Mouse (Mus musculus): ENCODE measurements around the gene Dvl1. TPM values are rescaled to one million over a fixed set of nuclear protein-coding genes. Genes with fewer than 3 reads are reported as not detected.

Gene Dvl1
- polyA plus RNA-seq, 1 experiment from 2014 or later: 5.5 TPM

DNA sequence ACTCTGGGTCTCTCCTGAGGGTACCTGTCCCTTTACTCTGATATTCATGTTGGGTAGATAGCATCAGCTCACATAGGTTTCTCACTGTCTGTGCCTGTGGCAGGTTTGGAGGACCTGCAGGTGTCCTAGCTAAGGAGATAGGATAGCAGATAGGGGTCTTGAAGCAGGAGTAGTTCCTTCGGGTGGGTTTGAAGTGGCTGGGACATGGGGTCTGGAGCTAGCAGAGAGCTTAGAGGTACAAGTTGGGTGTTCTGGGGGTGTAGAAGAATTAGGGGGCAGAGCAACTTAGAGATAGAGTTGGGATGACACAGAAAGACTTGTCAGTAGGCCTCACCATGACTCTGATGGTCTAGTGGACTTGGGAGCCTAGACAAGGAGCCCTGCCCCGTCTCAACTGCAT, 2.2 kb downstream of the Dvl1 start:
- peaks cover 8% of the 10 kb centered on the region; the same call in 1 of the 2 replicates for H3K36me3 ChIP-seq (ENCODE audit: insufficient read depth, low read length)
- H3K4me1 ChIP-seq (ENCODE audit: insufficient read depth, low read length): peaks cover 23% of the 10 kb centered on the region
- no peaks in the 10 kb centered on the region for H3K9me3 ChIP-seq (ENCODE audit: low read length)
- no peak for ATAC-seq (ENCODE audit: low FRiP score, low TSS enrichment)
- WGBS: 91% methylated on average over 2 of the region's 2 CpGs
- no peaks in the 10 kb centered on the region for H3K27me3 ChIP-seq (ENCODE audit: insufficient read depth, low read length)
- no peak overlapping the region for H3K27ac ChIP-seq (ENCODE audit: low read length)
- H3K4me3 ChIP-seq (ENCODE audit: low read length): no peak overlapping the region
- H3K4me2 ChIP-seq (replicated peaks; ENCODE audit: low read depth, low read length): 0 out of 2 replicates have a peak overlapping the region, but pooled peaks have one; percentile 83
- H3K9ac ChIP-seq (replicated peaks; ENCODE audit: low read length): no peak overlapping the region

DNA sequence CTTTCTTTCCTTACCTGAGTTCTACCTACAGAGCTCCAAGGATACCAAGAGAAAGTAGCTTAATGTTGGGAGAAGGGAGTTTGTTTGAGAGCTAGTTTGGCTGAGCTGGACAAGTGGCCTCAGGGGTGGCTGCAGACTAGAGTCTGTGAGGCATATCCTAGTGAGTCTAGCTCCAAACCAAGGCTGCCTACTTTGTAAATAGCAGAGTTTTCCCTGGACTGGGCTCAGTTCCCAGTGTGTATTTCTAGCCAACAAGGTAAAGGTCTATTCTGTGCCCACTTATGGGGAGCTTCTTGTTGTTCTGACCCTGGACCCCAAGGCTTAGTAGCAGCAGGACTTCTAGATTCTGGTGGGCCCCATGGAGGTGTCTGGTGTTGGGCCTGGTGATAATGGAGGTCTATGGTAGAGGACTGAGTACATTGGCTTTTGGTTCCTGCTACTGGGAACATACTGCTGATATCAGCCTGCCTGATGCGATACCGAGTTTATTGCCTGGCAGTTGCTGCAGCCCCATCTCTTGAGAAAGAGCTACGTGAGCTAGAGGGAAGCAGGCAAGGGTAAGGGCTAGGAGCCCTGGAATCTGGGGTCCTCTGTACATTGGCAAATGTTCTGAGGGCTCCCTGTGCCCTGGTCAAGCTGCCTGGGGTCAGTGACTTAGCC, 2.7 kb downstream of the Dvl1 start:
- no peaks in the 10 kb centered on the region for H3K27me3 ChIP-seq (ENCODE audit: insufficient read depth, low read length)
- no peak overlapping the region for H3K4me3 ChIP-seq (ENCODE audit: low read length)
- H3K4me2 ChIP-seq (replicated peaks; ENCODE audit: low read depth, low read length): no peak overlapping the region
- no peak for ATAC-seq (ENCODE audit: low FRiP score, low TSS enrichment)
- H3K9me3 ChIP-seq (ENCODE audit: low read length): no peaks in the 10 kb centered on the region
- no peak overlapping the region for H3K9ac ChIP-seq (replicated peaks; ENCODE audit: low read length)
- H3K27ac ChIP-seq (ENCODE audit: low read length): no peak overlapping the region
- peaks cover 23% of the 10 kb centered on the region for H3K4me1 ChIP-seq (ENCODE audit: insufficient read depth, low read length)
- WGBS: 88% methylated on average over 3 of the region's 3 CpGs
- H3K36me3 ChIP-seq (ENCODE audit: insufficient read depth, low read length): peaks cover 13% of the 10 kb centered on the region

DNA sequence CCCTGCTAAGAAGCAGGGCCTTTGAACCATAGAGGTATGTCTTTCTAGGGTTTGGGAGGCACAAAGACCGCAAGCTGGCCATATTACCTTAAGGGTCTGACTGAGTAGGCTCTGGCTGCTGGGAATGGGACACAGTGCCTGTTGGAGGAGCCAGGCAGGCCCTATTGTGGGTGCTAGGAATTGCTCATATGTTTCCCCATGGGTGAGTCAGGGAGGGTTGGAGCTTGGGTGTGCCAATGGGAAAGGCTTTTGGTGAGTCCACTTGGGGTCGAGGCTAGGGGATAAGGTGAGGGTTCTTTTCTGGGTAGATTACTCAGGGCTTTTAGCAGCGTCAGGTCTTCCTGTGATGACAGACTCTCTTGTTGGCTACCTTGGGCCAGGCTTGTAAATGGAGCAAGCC, 4.2 kb downstream of the Dvl1 start:
- no peak for ATAC-seq (ENCODE audit: low FRiP score, low TSS enrichment)
- Histone ChIP-seq H3K4me1 (ENCODE audit: insufficient read depth, low read length) (peaks cover 23% of the 10 kb centered on the region), H3K9ac (replicated peaks; ENCODE audit: low read length) (no peak overlapping the region), H3K4me3 (ENCODE audit: low read length) (no peak overlapping the region), H3K27me3 (ENCODE audit: insufficient read depth, low read length) (no peaks in the 10 kb centered on the region), H3K27ac (ENCODE audit: low read length) (no peak overlapping the region), H3K36me3 (ENCODE audit: insufficient read depth, low read length) (peaks cover 28% of the 10 kb centered on the region), H3K4me2 (replicated peaks; ENCODE audit: low read depth, low read length) (no peak overlapping the region), H3K9me3 (ENCODE audit: low read length) (no peaks in the 10 kb centered on the region)
- WGBS: 90% methylated on average over 3 of the region's 3 CpGs

DNA sequence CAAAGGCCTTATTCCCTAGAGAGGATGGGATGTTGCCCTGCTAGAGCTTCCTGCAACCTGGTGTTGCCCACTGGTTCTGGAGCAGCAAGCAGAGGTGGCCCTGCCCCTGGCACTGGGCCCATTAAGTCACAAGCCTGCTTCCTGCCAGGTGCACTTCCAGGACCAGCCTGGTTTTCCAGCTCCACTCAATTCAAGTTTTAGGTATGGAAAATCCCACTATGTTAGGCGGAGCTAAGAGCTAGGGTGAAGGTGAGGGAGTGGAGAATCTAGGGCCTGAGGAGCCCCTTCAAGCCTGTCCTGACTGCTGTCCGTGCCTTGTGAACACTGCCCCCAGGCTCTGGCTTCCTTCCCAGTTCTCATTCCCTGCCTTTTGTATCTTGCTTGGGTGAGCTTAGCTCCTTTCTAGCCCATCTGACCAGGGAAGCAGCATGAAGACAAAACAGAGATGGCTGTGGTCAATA, 4.8 kb downstream of the Dvl1 start:
- no peak overlapping the region for H3K4me3 ChIP-seq (ENCODE audit: low read length)
- ATAC-seq (ENCODE audit: low FRiP score, low TSS enrichment): no peak
- H3K27ac ChIP-seq (ENCODE audit: low read length): no peak overlapping the region
- WGBS: 76% methylated on average over 2 of the region's 2 CpGs
- H3K4me2 ChIP-seq (replicated peaks; ENCODE audit: low read depth, low read length): no peak overlapping the region
- peaks cover 33% of the 10 kb centered on the region for H3K36me3 ChIP-seq (ENCODE audit: insufficient read depth, low read length)
- H3K27me3 ChIP-seq (ENCODE audit: insufficient read depth, low read length): no peaks in the 10 kb centered on the region
- peaks cover 17% of the 10 kb centered on the region for H3K4me1 ChIP-seq (ENCODE audit: insufficient read depth, low read length)
- H3K9ac ChIP-seq (replicated peaks; ENCODE audit: low read length): no peak overlapping the region
- H3K9me3 ChIP-seq (ENCODE audit: low read length): no peaks in the 10 kb centered on the region

DNA sequence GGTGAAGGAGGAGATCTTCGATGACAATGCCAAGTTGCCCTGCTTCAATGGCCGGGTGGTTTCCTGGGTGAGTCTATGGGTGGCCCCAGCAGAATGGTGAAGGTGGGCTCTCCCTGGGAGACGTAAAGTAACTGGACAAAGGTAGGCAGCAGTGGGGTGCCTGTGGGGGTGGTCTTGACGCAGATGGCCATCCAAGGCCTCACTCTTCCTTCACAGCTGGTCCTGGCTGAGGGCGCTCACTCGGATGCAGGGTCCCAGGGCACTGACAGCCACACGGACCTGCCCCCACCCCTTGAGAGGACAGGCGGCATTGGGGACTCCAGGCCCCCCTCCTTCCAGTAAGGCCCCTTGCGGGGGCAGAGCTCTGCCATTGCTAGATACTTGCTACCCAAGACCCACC, 6.2 kb downstream of the Dvl1 start:
- H3K27me3 ChIP-seq (ENCODE audit: insufficient read depth, low read length): no peaks in the 10 kb centered on the region
- no peak overlapping the region for H3K27ac ChIP-seq (ENCODE audit: low read length)
- H3K4me2 ChIP-seq (replicated peaks; ENCODE audit: low read depth, low read length): no peak overlapping the region
- ATAC-seq (ENCODE audit: low FRiP score, low TSS enrichment): no peak
- H3K36me3 ChIP-seq (ENCODE audit: insufficient read depth, low read length): peaks cover 45% of the 10 kb centered on the region
- H3K4me3 ChIP-seq (ENCODE audit: low read length): no peak overlapping the region
- WGBS: 89% methylated on average over 9 of the region's 9 CpGs
- no peak overlapping the region for H3K9ac ChIP-seq (replicated peaks; ENCODE audit: low read length)
- H3K9me3 ChIP-seq (ENCODE audit: low read length): no peaks in the 10 kb centered on the region
- peaks cover 10% of the 10 kb centered on the region for H3K4me1 ChIP-seq (ENCODE audit: insufficient read depth, low read length)

DNA sequence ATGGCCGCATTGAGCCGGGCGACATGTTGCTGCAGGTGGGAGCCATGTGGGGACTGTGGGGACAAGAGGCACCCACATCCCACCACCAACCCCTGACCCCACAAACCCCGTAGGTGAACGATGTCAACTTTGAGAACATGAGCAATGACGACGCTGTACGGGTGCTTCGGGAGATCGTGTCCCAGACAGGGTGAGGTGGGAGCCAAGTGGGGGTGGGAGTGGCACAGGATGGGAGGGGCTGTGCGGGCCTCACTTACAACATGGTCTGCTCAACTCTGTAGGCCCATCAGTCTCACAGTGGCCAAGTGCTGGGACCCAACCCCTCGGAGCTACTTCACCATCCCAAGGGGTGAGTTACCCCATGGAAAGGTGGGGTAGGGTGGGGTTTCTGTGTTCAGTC, 7.8 kb downstream of the Dvl1 start:
- no peak overlapping the region for H3K4me3 ChIP-seq (ENCODE audit: low read length)
- H3K27ac ChIP-seq (ENCODE audit: low read length): no peak overlapping the region
- no peaks in the 10 kb centered on the region for H3K9me3 ChIP-seq (ENCODE audit: low read length)
- H3K4me2 ChIP-seq (replicated peaks; ENCODE audit: low read depth, low read length): no peak overlapping the region
- WGBS: 95% methylated on average over 12 of the region's 12 CpGs
- H3K36me3 ChIP-seq (ENCODE audit: insufficient read depth, low read length): peaks cover 52% of the 10 kb centered on the region
- H3K9ac ChIP-seq (replicated peaks; ENCODE audit: low read length): no peak overlapping the region
- no peaks in the 10 kb centered on the region for H3K27me3 ChIP-seq (ENCODE audit: insufficient read depth, low read length)
- H3K4me1 ChIP-seq (ENCODE audit: insufficient read depth, low read length): no peaks in the 10 kb centered on the region
- no peak for ATAC-seq (ENCODE audit: low FRiP score, low TSS enrichment)

DNA sequence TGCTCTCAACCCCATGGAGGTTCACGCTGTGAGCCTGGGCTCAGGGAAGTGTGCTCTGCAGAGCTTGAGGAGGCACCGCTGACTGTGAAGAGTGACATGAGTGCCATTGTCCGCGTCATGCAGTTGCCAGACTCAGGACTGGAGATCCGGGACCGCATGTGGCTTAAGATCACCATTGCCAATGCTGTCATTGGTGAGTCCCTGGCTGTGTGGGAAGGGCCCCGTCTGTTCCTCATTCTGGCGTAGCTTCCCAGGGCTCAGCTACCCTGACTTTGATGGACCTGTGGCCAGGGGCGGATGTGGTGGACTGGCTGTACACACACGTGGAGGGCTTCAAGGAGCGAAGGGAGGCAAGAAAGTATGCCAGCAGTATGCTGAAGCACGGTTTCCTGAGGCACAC, 8.9 kb downstream of the Dvl1 start:
- Histone ChIP-seq H3K27me3 (ENCODE audit: insufficient read depth, low read length) (no peaks in the 10 kb centered on the region), H3K9me3 (ENCODE audit: low read length) (no peaks in the 10 kb centered on the region), H3K27ac (ENCODE audit: low read length) (no peak overlapping the region), H3K36me3 (ENCODE audit: insufficient read depth, low read length) (peaks cover 52% of the 10 kb centered on the region), H3K4me3 (ENCODE audit: low read length) (no peak overlapping the region), H3K4me2 (replicated peaks; ENCODE audit: low read depth, low read length) (no peak overlapping the region), H3K9ac (replicated peaks; ENCODE audit: low read length) (no peak overlapping the region), H3K4me1 (ENCODE audit: insufficient read depth, low read length) (no peaks in the 10 kb centered on the region)
- ATAC-seq (ENCODE audit: low FRiP score, low TSS enrichment): no peak
- WGBS: 93% methylated on average over 12 of the region's 12 CpGs

DNA sequence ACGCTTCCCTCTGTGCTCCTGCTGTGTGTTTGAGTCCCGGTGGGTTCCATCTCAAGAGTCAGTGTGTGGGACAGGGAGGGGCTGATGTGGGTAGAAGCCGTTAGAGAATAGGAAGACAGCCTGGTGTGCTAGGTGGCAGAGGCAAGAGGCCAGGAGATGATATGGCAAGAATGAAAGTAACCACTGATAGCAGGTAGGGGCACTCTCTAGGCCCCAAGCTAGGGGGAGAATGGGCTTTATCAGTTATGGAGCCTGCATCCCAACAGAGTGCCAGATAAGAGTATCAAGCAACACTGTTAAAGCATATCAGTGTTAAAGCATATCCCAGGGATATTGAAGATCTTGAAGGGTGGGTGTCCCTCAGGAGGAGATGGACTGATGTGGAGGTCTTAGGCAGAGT, 9.7 kb downstream of the Dvl1 start:
- H3K36me3 ChIP-seq (ENCODE audit: insufficient read depth, low read length): peaks cover 55% of the 10 kb centered on the region
- no peak for ATAC-seq (ENCODE audit: low FRiP score, low TSS enrichment)
- no peaks in the 10 kb centered on the region for H3K4me1 ChIP-seq (ENCODE audit: insufficient read depth, low read length)
- no peak overlapping the region for H3K4me2 ChIP-seq (replicated peaks; ENCODE audit: low read depth, low read length)
- no peaks in the 10 kb centered on the region for H3K27me3 ChIP-seq (ENCODE audit: insufficient read depth, low read length)
- H3K4me3 ChIP-seq (ENCODE audit: low read length): no peak overlapping the region
- H3K9me3 ChIP-seq (ENCODE audit: low read length): no peaks in the 10 kb centered on the region
- H3K27ac ChIP-seq (ENCODE audit: low read length): no peak overlapping the region
- no peak overlapping the region for H3K9ac ChIP-seq (replicated peaks; ENCODE audit: low read length)
- WGBS: 75% methylated on average over 3 of the region's 3 CpGs

DNA sequence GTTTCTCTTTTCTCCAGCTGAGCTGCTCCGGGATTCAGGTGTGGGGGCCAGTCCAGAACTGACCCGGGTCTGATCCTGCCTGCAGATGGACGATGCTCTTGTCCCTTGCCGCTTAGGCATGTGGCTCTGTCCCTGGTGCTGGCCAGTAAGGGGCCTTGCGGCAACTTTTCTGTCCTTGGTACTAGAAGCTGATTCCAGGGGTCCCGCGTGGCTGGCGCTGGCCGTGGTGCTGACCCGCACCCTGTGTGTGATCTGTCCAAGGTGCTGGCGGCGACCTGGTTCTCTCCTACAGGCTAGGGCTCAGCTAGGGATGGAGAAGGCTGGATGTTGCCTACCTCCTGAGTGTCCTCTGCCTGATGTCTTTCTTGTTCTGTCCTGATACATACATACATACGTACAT, 12.1 kb downstream of the Dvl1 start:
- peak; percentile 62 for ATAC-seq (ENCODE audit: low FRiP score, low TSS enrichment)
- H3K36me3 ChIP-seq (ENCODE audit: insufficient read depth, low read length): peaks cover 48% of the 10 kb centered on the region
- WGBS: 15% methylated on average over 13 of the region's 13 CpGs

DNA sequence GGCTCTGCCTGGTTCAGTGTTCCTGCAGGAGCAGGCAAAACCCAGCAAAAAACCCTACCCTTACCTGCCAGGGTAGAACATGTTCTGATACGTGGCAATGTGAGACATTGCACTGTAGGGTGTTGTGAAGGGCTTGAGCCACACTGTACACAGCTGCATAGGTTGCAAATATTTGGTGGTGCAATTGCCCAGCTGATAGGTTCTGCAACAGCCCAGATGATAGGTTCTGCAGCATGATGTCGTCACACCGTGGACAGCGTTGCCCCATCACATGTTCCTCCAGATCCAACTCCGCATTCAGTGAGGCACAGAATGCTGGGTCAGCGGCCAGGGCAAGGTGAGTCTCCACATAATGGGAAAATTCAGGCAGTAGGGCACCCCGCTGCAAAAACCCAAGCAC, 14.6 kb downstream of the Dvl1 start:
- no peak overlapping the region for H3K4me3 ChIP-seq (ENCODE audit: low read length)
- H3K4me1 ChIP-seq (ENCODE audit: insufficient read depth, low read length): no peaks in the 10 kb centered on the region
- H3K4me2 ChIP-seq (replicated peaks; ENCODE audit: low read depth, low read length): no peak overlapping the region
- H3K27me3 ChIP-seq (ENCODE audit: insufficient read depth, low read length): no peaks in the 10 kb centered on the region
- no peak overlapping the region for H3K9ac ChIP-seq (replicated peaks; ENCODE audit: low read length)
- ATAC-seq (ENCODE audit: low FRiP score, low TSS enrichment): no peak
- WGBS: 89% methylated on average over 7 of the region's 7 CpGs
- no peaks in the 10 kb centered on the region for H3K9me3 ChIP-seq (ENCODE audit: low read length)
- no peak overlapping the region for H3K27ac ChIP-seq (ENCODE audit: low read length)
- H3K36me3 ChIP-seq (ENCODE audit: insufficient read depth, low read length): peaks cover 32% of the 10 kb centered on the region

More for the DNA sequence above, 12.1 kb downstream of the Dvl1 start:
- H3K27ac ChIP-seq (ENCODE audit: low read length): no peak overlapping the region
- no peak overlapping the region for H3K9ac ChIP-seq (replicated peaks; ENCODE audit: low read length)
- no peaks in the 10 kb centered on the region for H3K9me3 ChIP-seq (ENCODE audit: low read length)
- no peak overlapping the region for H3K4me3 ChIP-seq (ENCODE audit: low read length)
- no peak overlapping the region for H3K4me2 ChIP-seq (replicated peaks; ENCODE audit: low read depth, low read length)
- H3K27me3 ChIP-seq (ENCODE audit: insufficient read depth, low read length): no peaks in the 10 kb centered on the region
- no peaks in the 10 kb centered on the region for H3K4me1 ChIP-seq (ENCODE audit: insufficient read depth, low read length)

Measured in kidney, embryonic 16.5 days (tissue).